Mouse (Mus musculus) B cell, adult 2 months (primary cell): ENCODE data around the gene Mov10.
"Not testable (repeated sequence)": the region's sequence is repeated elsewhere in the genome, so short reads cannot be mapped to it uniquely, and the experiment has no call there.

Source experiments
- DNase-seq, 2 experiments: peaks; one replicate each; pipeline ENCODE4 v3.0.0; 2022

The Mov10 gene

GRCm38 (mm10) chr3:104817991-104818748 is at the start of gene Mov10:
Gene Mov10, minus strand, starts transcription at chr3:104818563.
- peak; percentile 67 to 72 for DNase-seq

DNA sequence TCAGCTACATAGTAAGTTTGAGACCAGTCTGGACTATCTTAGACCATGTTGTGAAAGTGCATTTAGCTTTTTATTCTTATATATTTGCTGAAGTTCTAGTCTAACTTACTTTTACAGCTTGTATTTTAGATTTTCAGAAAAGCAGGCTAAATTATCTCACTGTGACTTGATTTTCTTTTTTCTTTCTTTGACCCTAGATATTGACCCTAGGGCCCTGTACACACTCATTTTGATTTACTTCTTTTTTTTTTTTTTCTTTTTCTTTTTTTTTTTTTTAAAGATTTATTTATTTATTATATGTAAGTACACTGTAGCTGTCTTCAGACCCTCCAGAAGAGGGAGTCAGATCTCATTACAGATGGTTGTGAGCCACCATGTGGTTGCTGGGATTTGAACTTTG is 48.3 kb upstream of the Mov10 start:
- not testable (repeated sequence) for DNase-seq

DNA sequence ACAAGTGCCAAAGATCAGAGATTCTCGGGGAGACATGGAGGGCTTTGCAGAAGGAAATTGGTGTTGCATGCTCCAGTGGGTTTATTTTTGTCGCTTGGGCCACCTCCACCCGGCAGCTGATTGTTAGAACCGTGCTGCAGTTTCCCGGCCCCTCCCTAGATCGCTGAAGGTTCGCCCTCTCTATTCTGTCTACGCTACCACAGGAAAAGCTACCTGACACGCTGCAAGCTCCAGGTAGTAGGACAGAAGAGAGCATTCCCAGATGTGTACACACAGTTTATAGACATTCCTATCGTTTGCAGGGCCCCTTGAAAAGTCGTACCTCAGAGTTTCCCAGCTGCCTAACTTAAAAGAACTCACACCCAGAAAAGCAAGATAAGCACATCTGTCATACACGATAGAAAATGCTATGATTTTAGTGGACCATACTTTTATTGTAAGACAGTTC is 47.0 kb upstream of the Mov10 start:
- peak in 1 of 2 experiments; percentile 82 for DNase-seq

DNA sequence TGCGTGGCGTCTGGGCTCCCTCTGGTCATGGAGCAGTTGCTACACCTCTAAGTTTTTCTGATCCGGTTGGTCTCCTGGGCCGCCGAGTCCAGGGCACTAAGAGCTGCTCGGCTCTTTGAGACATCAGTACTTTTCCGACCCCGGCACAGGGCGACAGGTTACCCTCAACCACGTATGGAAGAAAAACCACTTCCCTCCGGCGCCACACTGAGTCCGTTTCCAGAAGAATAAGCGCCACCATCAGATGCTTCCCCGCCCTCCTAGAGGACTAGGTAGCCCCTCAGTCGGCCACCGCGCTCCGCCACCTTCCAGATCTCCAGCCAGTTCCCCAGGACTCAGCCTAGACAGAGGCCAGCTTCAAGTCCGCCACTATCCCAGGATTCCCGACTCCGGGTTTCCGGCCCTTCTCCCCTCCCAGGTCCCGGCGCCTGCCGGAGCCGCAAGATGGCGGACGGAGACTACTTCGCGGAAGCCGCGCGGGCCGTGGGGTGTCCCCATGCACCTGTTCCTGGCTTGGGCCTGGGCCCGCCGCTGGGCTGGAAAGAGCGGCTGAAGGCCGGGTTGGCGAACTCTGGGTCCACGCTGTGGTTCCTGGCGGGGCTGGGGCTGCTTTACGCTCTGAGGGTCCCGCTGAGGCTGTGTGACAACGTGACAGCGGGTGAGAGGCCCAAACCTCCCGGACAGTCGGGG is 46.4 kb upstream of the Mov10 start:
- peak; percentile 88 to 91 for DNase-seq

GRCm38 (mm10) chr3:104863786-104864650 is 45.7 kb upstream of the Mov10 start, which contains the start of the genes St7l and Capza1:
Gene St7l, plus strand, starts transcription at chr3:104864005.
Gene Capza1, minus strand, starts transcription at chr3:104864505.
- peak; percentile 88 to 90 for DNase-seq

DNA sequence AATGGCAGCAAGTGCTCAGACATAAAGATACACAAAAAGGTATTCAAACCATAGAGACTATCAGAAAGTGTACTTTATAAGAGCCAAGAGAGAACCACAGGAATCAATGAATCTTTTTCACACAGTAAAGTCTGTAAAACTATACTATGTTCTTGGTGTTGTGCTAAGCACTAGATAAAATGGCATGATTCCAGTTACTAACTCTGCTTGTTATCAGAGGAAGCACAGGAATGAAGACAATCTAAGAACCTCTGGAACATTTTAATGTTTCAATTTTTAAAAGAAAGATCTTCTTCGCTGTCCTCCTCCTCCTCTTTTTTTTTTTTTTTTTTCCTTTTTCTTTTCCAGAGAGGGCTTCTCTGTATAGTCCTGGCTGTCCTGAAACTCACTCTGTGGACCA is 40.2 kb upstream of the Mov10 start:
- no peak for DNase-seq

DNA sequence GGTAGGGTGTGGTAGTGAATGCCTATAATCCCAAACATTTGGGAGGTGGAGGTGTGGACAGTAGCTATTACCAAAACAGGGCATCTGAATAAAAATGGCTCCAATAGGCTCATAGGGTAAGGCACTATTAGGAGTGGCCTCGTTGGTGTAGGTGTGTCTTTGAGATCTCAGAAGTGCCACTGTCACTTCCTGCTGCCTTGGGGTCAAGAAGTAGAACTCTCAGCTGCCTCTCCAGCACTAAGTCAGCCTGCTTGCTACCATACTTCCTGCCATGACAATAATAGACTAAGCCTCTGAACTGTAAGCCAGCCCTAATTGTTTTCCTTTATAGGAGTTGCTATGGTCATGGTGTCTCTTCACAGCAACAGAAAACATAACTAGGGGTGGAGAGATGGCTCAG is 37.7 kb upstream of the Mov10 start:
- DNase-seq = peak; percentile 18 to 22

DNA sequence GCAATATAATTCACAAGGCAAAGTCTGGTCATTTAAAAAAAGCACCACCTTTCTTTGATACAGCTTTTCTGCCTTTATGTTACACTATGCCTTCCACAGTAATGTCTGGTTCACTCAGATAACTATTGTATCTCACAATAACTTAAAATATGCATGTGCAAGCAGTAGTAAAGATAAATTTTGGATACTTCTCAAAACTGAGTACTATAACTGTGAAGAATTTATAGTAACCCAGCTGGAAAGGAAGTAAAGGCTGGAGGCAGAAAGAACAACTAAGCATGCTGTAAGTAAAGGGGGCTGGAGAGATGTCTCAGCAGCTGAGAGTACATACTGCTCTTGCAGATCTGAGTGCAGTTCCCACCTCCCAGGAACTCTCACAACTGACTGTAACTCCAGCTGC is 36.5 kb upstream of the Mov10 start:
- no peak for DNase-seq

DNA sequence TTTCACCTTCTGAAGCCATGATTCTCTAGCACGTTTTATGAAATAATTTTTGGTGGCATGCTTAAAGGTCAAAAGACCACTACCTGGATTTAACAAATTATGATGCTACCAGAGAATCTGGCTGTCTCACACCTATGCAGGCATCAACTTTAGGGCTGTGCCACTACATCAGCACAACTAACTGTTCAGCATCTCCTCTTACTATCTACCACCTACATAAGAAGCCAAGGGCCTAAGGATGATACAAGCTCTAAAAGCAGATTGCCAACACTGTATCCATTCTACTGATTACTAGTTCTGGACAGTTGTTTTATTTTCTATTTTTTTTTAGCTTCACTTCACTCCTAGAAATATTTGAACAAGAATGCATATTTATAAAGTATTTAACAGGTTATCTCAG is 36.1 kb upstream of the Mov10 start:
- DNase-seq = no peak

GRCm38 (mm10) chr3:104846601-104847000 is 28.2 kb upstream of the Mov10 start:
- DNase-seq = no peak

DNA sequence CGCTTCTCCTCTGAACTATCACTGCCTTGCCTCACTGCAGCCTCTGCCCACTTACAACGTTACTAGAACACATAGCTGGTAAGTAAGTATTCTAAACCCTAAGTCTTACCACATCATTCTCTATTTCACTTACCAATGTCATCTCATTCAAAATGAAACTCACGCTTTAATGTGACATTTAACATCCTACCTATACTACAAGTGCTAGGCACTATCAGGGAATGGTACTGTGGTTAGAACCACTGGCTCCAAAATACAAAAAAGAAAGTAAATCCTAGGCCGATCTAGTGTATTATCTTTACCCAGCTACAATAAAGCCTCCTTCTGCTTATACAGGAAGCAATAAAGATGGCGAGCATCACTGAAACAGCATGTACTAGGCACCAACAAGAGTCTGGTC is 22.7 kb upstream of the Mov10 start:
- DNase-seq = no peak

- DNase-seq = no peak
Observed at GRCm38 (mm10) chr3:104835797-104836196, 17.4 kb upstream of the Mov10 start.

DNA sequence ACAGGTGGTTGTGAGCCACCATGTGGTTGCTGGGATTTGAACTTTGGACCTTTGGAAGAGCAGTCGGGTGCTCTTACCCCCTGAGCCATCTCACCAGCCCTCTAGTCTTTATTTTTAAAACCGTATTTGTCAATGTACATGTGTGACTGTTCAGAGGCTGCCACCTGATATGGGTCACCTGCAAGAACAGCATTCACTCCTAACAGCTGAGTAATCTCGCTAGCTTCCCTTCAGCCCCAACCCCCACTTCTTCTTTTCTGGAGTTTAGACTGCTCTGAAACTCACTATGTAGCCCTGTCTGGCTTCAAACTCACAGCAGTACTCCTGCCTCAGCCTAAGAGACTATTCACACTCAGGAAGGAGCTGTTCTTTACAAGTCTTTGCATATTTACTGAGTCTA is 4.0 kb upstream of the Mov10 start:
- no peak for DNase-seq

GRCm38 (mm10) chr3:104820426-104820825 is 2.1 kb upstream of the Mov10 start:
- DNase-seq = no peak

DNA sequence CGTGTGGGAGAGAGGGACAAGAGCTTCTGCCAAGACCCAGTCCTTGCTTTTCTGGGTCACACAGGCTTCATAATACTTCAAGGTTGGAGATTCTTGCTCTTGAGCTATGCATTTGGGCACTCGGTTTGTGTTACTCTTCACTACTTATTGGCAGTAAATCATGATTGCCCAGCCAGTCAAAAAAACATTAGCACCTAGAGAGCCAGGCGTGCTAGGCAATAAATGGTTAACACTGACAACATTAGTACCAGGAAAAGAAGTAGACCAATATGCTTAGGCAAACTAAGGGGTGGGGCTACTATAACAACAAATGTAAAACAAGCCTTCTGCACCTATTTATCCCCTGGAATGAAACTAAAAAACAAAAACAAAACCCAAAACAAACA is 379 bp upstream of the Mov10 start:
- DNase-seq = no peak

DNA sequence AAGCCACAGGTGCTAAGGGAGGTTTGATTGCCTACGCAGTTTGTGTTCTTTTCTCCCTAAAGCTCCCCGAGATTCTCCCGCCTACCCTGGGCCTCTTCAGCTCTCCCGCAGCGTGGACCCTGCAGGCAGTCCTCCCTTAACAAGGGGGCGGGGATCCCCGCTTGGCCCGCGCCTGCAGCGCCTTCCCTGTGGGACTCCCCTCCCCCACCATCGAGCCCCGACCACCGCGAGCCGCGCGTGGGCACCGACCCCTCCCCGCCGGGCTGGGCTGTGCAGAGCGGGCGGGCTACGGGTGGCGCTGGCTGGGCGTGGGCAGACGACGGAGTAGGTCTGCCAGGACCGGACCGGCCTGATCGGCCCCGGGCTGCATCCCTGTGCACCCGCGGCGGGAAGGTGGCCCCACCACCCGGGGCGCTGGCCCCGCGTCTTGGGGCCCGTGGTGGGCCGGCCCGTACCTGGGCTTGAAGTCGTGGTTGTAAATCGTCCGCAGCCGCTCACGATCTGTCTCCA is 827 bp downstream of the Mov10 start:
- DNase-seq = no peak

DNA sequence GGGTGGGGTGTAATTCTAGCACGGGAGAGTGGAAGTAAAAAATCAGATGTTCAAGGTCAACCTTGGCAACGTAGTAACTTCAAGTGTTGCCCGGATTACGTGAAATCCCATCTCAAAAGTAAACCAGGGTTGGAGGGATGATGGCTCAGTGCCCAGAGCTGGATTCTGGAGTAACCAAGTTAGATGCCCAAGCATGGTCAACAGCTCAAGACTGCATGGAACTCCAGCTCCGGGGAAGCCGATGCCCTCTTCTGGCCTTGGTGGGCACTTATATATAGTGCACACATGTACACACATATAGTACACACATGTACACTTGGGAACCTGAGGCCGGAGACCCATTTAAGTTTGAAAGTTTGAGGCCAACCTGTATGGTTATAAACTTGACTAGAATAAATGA is 2.2 kb downstream of the Mov10 start:
- no peak for DNase-seq

GRCm38 (mm10) chr3:104815346-104815745 is 3.0 kb downstream of the Mov10 start:
- no peak for DNase-seq

DNA sequence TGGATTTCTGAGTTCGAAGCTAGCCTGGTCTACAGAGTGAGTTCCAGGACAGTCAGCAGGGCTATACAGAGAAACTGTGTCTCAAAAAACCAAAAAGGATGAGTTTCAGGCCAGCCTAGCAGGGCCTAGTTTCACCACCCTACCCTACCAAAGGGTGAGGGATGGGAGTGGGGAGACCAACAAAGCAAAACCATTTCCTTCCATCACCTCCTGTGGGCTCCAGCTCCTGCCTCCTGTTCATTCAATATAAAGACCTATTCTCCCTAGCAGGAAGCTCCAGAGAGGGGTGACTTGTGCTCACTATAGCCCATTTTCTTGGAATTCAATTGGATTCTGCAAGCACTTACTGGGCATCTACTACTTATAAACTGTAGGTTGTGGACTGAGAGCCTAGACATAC is 3.6 kb downstream of the Mov10 start:
- no peak for DNase-seq

- not testable (repeated sequence) for DNase-seq
Observed at GRCm38 (mm10) chr3:104813227-104813626, 5.1 kb downstream of the Mov10 start.

- no peak for DNase-seq
Observed at GRCm38 (mm10) chr3:104812254-104812653, 6.1 kb downstream of the Mov10 start.

- no peak for DNase-seq
Observed at GRCm38 (mm10) chr3:104811752-104812151, 6.6 kb downstream of the Mov10 start.

GRCm38 (mm10) chr3:104805539-104805938 is 12.8 kb downstream of the Mov10 start:
- DNase-seq = no peak
